Mouse (Mus musculus) sigmoid colon, adult 10 weeks (tissue): ENCODE data around the gene Enpp4. TPM values are rescaled to one million over a fixed set of nuclear protein-coding genes. Genes with fewer than 3 reads are reported as not detected.

ENCODE experiments used
- polyA plus RNA-seq: library from polyadenylated mRNA; stranded (reverse); fragments of 350-450 nt; fragmentation: Illumina TruSeq; extraction: RNeasy Lipid Tissue Mini Kit (QIAGEN cat#74804); gene quantifications from one replicate; pipeline ENCODE4 v1.2.3, GENCODE M21; 2014; ENCODE audit warnings: low read depth, low replicate concordance

The Enpp4 gene
- 27.9 TPM for polyA plus RNA-seq

GRCm38 (mm10) chr17:44105287-44106138, at the start of gene Enpp4:
TSS of gene Enpp4 (minus strand) at chr17:44105809.

GRCm38 (mm10) chr17:44078631-44079350, 26.8 kb downstream of the Enpp4 start, which contains the start of gene Enpp5:
TSS of gene Enpp5 (plus strand) at chr17:44078813.

Other genes with a start within 250 kb of the Enpp4 start
- 89.1 TPM for gene Enpp5, start 27.0 kb downstream of the Enpp4 start, polyA plus RNA-seq
- 230 TPM for gene Clic5, start 82.8 kb upstream of the Enpp4 start, polyA plus RNA-seq